Mouse (Mus musculus) heart, adult 9 months (tissue): ENCODE measurements around the gene Adcy1.
"Not testable (repeated sequence)": the region's sequence is repeated elsewhere in the genome, so short reads cannot be mapped to it uniquely, and the experiment has no call there.

Experiments used
- DNase-seq, 2 experiments: peaks; one replicate each; pipeline ENCODE4 v3.0.0; 2022; ENCODE audit warnings: low spot score in 2 of 2

Gene Adcy1

GRCm38 (mm10) chr11:7215703-7216102 is 152.4 kb downstream of the Adcy1 start:
- peak in 1 of 2 experiments; percentile 27 for DNase-seq

DNA sequence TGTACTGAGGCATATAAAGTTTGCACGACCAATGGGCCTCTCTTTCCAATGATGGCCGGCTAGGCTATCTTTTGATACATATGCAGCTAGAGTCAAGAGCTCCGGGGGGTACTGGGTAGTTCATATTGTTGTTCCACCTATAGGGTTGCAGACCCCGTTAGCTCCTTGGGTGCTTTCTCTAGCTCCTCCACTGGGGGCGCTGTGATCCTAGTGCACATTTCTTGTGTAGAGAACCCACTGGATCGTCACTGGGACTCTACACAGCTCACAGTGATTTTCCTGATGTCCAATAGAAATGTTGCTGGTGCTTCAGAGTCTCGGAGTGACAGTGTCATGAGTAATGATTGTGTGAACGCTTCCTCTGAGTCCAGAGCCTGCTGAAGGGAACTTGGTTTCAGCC is 158.5 kb downstream of the Adcy1 start:
- DNase-seq = not testable (repeated sequence)

DNA sequence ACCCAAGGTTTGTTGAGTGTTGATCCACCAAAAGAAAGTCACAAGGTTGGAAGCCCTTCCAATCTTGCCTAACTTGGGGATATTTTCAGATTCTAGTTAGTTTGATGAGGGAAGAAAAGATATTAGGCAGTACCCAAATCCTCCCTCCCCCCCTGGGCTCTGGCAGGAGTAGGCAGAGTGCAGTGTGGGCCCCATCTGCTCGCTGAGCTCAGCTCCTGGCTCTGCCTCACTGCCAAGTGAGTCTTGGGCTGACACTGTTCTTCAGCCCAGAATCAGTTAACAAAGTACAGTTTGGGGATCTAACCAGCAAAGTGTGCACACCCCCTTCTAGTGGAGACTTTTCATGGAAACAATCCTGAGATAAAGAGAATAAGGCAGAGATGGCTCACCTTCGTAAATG is 162.9 kb downstream of the Adcy1 start:
- DNase-seq = no peak

DNA sequence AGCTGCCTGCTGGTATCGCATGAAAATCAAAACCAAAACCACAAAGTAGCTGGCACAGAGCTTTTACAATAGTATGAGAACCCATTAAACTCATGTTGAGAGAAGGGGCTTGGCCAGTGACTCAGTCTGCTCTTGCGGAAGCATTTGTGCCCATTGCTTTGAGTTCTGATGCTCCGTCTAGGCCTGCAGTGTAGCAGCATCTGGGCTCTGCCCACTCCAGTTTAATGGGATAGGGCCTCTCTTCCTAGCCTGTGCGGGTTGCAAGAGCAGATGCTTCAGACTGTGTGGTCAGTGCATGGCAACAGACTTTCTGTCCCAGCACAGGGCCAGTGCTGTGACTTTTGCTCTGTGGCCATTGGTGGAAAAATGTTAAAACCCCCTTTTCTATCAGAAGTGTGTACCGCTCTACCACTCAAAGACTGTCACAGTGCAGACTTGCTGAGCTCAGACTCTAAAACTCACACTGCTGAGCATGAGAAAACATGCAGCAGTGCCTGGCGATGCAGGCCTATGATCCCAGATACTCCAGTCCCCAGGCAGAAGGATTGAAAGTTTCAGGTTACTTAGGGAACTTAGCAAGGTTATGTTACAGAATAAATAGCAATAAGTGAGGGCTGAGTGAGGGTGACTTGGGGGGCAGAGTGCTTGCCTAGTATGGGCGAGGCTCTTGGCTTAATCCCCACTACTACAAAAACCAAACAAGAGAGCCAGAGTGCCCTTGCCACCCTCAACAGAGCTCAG is 163.7 kb downstream of the Adcy1 start:
- no peak for DNase-seq

DNA sequence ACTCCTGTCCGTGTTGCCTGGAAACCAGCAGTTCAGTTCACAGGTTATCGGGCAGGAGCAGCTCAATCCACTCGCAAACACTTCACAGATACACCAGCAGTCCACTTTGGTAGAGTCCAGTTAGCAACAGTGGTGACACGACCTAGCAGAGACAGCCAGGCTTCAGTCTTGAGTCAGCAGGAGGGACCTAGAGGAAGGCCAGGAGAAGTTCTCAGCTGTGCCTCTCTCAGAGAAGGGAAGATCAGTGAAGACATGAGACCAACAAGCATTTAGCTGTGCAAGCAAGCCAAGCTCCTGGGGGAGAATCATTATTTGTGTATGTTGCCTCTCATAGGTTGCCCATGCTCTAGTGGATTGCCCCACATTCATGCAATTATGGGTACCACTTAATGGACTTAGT is 164.8 kb downstream of the Adcy1 start:
- no peak for DNase-seq
